Mouse (Mus musculus): ENCODE measurements around the gene Fmr1. TPM values are rescaled to one million over a fixed set of nuclear protein-coding genes. Genes with fewer than 3 reads are reported as not detected.
"Not testable (repeated sequence)": the region's sequence is repeated elsewhere in the genome, so short reads cannot be mapped to it uniquely, and the experiment has no call there.

The Fmr1 gene
- total RNA-seq (2021) = 1 to 10 TPM; 6.4 to 7.3 TPM
- long read RNA-seq, experiment 1, full-length matches to known transcripts = 4 of 11 reads
- long read RNA-seq, experiment 1, partial matches to known transcripts = 0 of 11 reads
- long read RNA-seq, experiment 1, other reads (novel, unspliced or antisense) = 7 of 11 reads
- long read RNA-seq, experiment 2, full-length matches to known transcripts = 3 of 10 reads
- long read RNA-seq, experiment 2, partial matches to known transcripts = 0 of 10 reads
- long read RNA-seq, experiment 2, other reads (novel, unspliced or antisense) = 7 of 10 reads

GRCm38 (mm10) chrX:68678333-68678740 is at the start of gene Fmr1:
Gene Fmr1, plus strand, starts transcription at chrX:68678541.
- TF ChIP-seq CTCF (IDR thresholded peaks at IDR 0.05) = no peak
- intact Hi-C loops (cut with DNase I) = no loop called here
- DNase-seq = peak; percentile 98
- Histone ChIP-seq H3K27ac (peak within 1 kb of the TSS; percentile 92), H3K4me3 (peak within 1 kb of the TSS; percentile 79)

- intact Hi-C loops (cut with DNase I) = no loop called here
- Histone ChIP-seq H3K27ac (no peak overlapping the region), H3K4me3 (no peak overlapping the region)
- no peak for DNase-seq
- TF ChIP-seq CTCF (IDR thresholded peaks at IDR 0.05) = no peak
These were observed 36.7 kb upstream of the Fmr1 start for GRCm38 (mm10) chrX:68641603-68642002.

- peak; percentile 31 for DNase-seq
- TF ChIP-seq CTCF (IDR thresholded peaks at IDR 0.05) = no peak
- H3K4me3 ChIP-seq = no peak overlapping the region
- intact Hi-C loops (cut with DNase I) = no loop called here
- H3K27ac ChIP-seq = no peak overlapping the region
These were observed 33.0 kb upstream of the Fmr1 start for GRCm38 (mm10) chrX:68645154-68645919.

GRCm38 (mm10) chrX:68677508-68677907 is 833 bp upstream of the Fmr1 start:
- intact Hi-C loops (cut with DNase I) = no loop called here
- no peak for DNase-seq
- H3K4me3 ChIP-seq = no peak overlapping the region
- no peak for TF ChIP-seq CTCF (IDR thresholded peaks at IDR 0.05)
- no peak overlapping the region for H3K27ac ChIP-seq

GRCm38 (mm10) chrX:68678815-68679486 is 610 bp downstream of the Fmr1 start:
- Histone ChIP-seq H3K4me3 (peak overlapping the region; percentile 79), H3K27ac (peak overlapping the region; percentile 92)
- intact Hi-C loops (cut with DNase I) = no loop called here
- DNase-seq = peak; percentile 41
- TF ChIP-seq CTCF (IDR thresholded peaks at IDR 0.05) = no peak

GRCm38 (mm10) chrX:68684706-68685105 is 6.4 kb downstream of the Fmr1 start:
- intact Hi-C loops (cut with DNase I) = no loop called here
- Histone ChIP-seq H3K4me3 (no peak overlapping the region), H3K27ac (no peak overlapping the region)
- no peak for TF ChIP-seq CTCF (IDR thresholded peaks at IDR 0.05)
- no peak for DNase-seq

GRCm38 (mm10) chrX:68691936-68692335 is 13.6 kb downstream of the Fmr1 start:
- H3K27ac ChIP-seq; intact Hi-C loops (cut with DNase I); H3K4me3 ChIP-seq; DNase-seq: not testable (repeated sequence)

GRCm38 (mm10) chrX:68736902-68737301 is 58.6 kb downstream of the Fmr1 start:
- H3K4me3 ChIP-seq = no peak overlapping the region
- DNase-seq = no peak
- TF ChIP-seq CTCF (IDR thresholded peaks at IDR 0.05) = no peak
- no peak overlapping the region for H3K27ac ChIP-seq
- intact Hi-C loops (cut with DNase I) = no loop called here

GRCm38 (mm10) chrX:68740088-68740487 is 61.7 kb downstream of the Fmr1 start:
- no peak for DNase-seq
- no peak overlapping the region for H3K27ac ChIP-seq
- no peak for TF ChIP-seq CTCF (IDR thresholded peaks at IDR 0.05)
- intact Hi-C loops (cut with DNase I) = no loop called here
- H3K4me3 ChIP-seq = no peak overlapping the region

GRCm38 (mm10) chrX:68761606-68762005 is 83.3 kb downstream of the Fmr1 start, which contains the start of gene Fmr1nb:
Gene Fmr1nb, plus strand, starts transcription at chrX:68761839.
- no peak for TF ChIP-seq CTCF (IDR thresholded peaks at IDR 0.05)
- intact Hi-C loops (cut with DNase I) = no loop called here
- DNase-seq = no peak
- H3K27ac ChIP-seq = no peak within 1 kb of the TSS
- H3K4me3 ChIP-seq = no peak within 1 kb of the TSS

Other genes with a start within 250 kb of the Fmr1 start
- gene Fmr1nb, start 83.3 kb downstream of the Fmr1 start, total RNA-seq (2021) = not detected
- gene Gm14698, start 142.6 kb downstream of the Fmr1 start, total RNA-seq (2021) = 1 to 10 TPM; 2.2 to 4.4 TPM
- gene Gm6812, start 214.5 kb downstream of the Fmr1 start, total RNA-seq (2021) = not detected

All from gastrocnemius, adult 2 months (tissue).